In the genomic region with DNA sequence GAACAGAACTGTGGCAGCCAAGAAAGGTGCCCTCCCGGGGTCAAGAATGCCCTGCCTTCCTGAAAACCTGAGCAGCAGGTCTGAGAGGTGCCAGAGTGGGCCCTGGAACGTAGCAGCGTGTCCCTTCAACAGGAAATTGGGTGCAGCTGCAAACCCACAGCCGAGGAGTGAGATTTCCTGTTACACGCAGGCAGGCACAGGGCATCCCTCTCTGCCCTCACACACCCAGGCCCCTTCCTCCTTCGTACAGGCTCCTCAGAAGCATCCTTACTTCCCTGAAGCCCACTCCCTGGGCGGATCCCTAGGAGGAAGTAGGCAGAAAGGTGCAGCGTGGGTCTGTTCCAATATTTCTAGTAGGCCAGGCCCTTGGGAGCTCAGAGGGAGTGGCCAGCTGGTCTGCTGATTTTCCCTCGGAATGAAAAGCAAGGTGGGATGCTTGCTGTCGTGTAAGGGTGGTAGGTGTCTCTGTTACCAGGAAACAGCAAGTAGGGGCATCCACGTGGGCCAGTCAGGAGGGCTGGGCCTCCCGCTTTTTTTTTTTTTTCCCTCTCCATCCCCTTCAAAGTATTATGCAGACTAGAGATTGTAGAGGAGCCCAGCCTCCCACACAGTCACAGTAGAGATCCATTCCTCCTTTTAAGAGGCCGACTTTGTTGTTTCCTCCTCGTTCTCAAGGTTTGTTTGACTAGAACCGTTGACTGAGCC, we compare ENCODE assay signal across 11 mouse cellular contexts.
DNase-seq lines count a peak whose midpoint lies in the region; ATAC-seq and TF ChIP-seq lines count a peak whose summit lies in the region.
"Had no signal": no experiment of that assay in that cellular context is flagged by ENCODE, and none has a peak within 500 bp of the region (broad histone marks: within the 10 kb centered on the region; RNA-seq: fewer than 3 reads in every experiment).

No protein-coding gene starts in this region.

- no peak for TF ChIP-seq POLR2A in limb, embryonic 14.5 days (IDR thresholded peaks at IDR 0.05; ENCODE audit: borderline replicate concordance, extremely low read depth, insufficient read depth, insufficient read length)
- no peak for TF ChIP-seq POLR2A in small intestine, adult 2 months (IDR thresholded peaks at IDR 0.05; ENCODE audit: low read depth, low read length)

- H3K9ac ChIP-seq in limb, embryonic 14.5 days (ENCODE audit: low read depth, low read length, severe bottlenecking): no peak overlapping the region
- no peak overlapping the region for H3K9ac ChIP-seq in hindbrain, embryonic 16.5 days (ENCODE audit: low read depth, low read length)
- H3K9ac ChIP-seq: neural tube, embryonic 12.5 days had no signal

- no peaks in the 10 kb centered on the region for H3K9me3 ChIP-seq in heart, embryonic 10.5 days
- no peaks in the 10 kb centered on the region for H3K9me3 ChIP-seq in limb, embryonic 14.5 days (ENCODE audit: control insufficient read depth, low read length)
- peaks cover 2% of the 10 kb centered on the region; the same call in 1 of the 2 replicates for H3K9me3 ChIP-seq in hindbrain, embryonic 16.5 days (ENCODE audit: control insufficient read depth, low read length)
- H3K9me3 ChIP-seq: neural tube, embryonic 12.5 days had no signal

- peak; percentile 78 for ATAC-seq in activated CD4-positive, CD25-positive, alpha-beta regulatory T cell, adult 4 months
- no peak for ATAC-seq in limb, embryonic 14.5 days (ENCODE audit: low FRiP score, low read depth)
- no peak for ATAC-seq in hindbrain, embryonic 16.5 days

- intact Hi-C loops in heart, postnatal 25 days (cut with DNase I): no loop called here

- no peak overlapping the region for H3K4me3 ChIP-seq in heart, embryonic 10.5 days
- no peak overlapping the region for H3K4me3 ChIP-seq in limb, embryonic 14.5 days (replicated peaks; ENCODE audit: low read length)
- H3K4me3 ChIP-seq in small intestine, adult 2 months (ENCODE audit: low read depth, low read length): 0 out of 2 replicates have a peak overlapping the region, but pooled peaks have one; percentile 2
- H3K4me3 ChIP-seq in hindbrain, embryonic 16.5 days (ENCODE audit: low read length): no peak overlapping the region
- H3K4me3 ChIP-seq: neural tube, embryonic 12.5 days had no signal

- WGBS in heart, embryonic 10.5 days: 57% methylated on average over 15 of the region's 15 CpGs
- WGBS in limb, embryonic 14.5 days: 37% methylated on average over 15 of the region's 15 CpGs
- 18% methylated on average over 15 of the region's 15 CpGs for WGBS in small intestine, adult 2 months
- WGBS in hindbrain, embryonic 16.5 days: 71% methylated on average over 15 of the region's 15 CpGs

- H3K27me3 ChIP-seq in heart, embryonic 10.5 days (ENCODE audit: insufficient read depth, poor library complexity, severe bottlenecking): peaks cover 14% of the 10 kb centered on the region
- no peaks in the 10 kb centered on the region for H3K27me3 ChIP-seq in limb, embryonic 14.5 days (ENCODE audit: control insufficient read depth, insufficient read depth, low read length)
- H3K27me3 ChIP-seq in small intestine, adult 2 months (ENCODE audit: control insufficient read depth, insufficient read depth, low read length): no peaks in the 10 kb centered on the region
- H3K27me3 ChIP-seq in hindbrain, embryonic 16.5 days (replicated peaks; ENCODE audit: control insufficient read depth, insufficient read depth, low read length): no peaks in the 10 kb centered on the region
- H3K27me3 ChIP-seq: neural tube, embryonic 12.5 days had no signal

- peaks cover 28% of the 10 kb centered on the region for H3K4me1 ChIP-seq in heart, embryonic 10.5 days
- H3K4me1 ChIP-seq in limb, embryonic 14.5 days (ENCODE audit: control insufficient read depth, insufficient read depth, low read length): peaks cover 30% of the 10 kb centered on the region
- peaks cover 15% of the 10 kb centered on the region for H3K4me1 ChIP-seq in small intestine, adult 2 months (ENCODE audit: control insufficient read depth, insufficient read depth, insufficient read length, low read length)
- no peaks in the 10 kb centered on the region for H3K4me1 ChIP-seq in hindbrain, embryonic 16.5 days (ENCODE audit: control insufficient read depth, insufficient read depth, low read depth, low read length)
- H3K4me1 ChIP-seq: neural tube, embryonic 12.5 days had no signal

- H3K4me2 ChIP-seq in limb, embryonic 14.5 days (replicated peaks; ENCODE audit: low read depth, low read length, severe bottlenecking): no peak overlapping the region
- no peak overlapping the region for H3K4me2 ChIP-seq in hindbrain, embryonic 16.5 days (ENCODE audit: low read length)
- H3K4me2 ChIP-seq: neural tube, embryonic 12.5 days had no signal

- DNase-seq in heart, embryonic 10.5 days (ENCODE audit: low spot score): no peak
- DNase-seq in heart, postnatal 25 days (ENCODE audit: low spot score): no peak
- no peak for DNase-seq in limb, embryonic 14.5 days (ENCODE audit: low spot score)
- DNase-seq in cerebellum, adult 9-11 months: no peak
- no peak for DNase-seq in adrenal gland, adult 18-20 months (ENCODE audit: low spot score in 2 of 2)
- DNase-seq: adrenal gland, postnatal 10 days; heart, postnatal 36 days had no signal

- no peak for TF ChIP-seq CTCF in small intestine, adult 2 months (IDR thresholded peaks at IDR 0.05; ENCODE audit: extremely low read depth, insufficient read length, insufficient replicate concordance, low read depth, low read length)

- H3K36me3 ChIP-seq in heart, embryonic 10.5 days: no peaks in the 10 kb centered on the region
- no peaks in the 10 kb centered on the region for H3K36me3 ChIP-seq in limb, embryonic 14.5 days (ENCODE audit: control insufficient read depth, insufficient read depth, low read length)
- no peaks in the 10 kb centered on the region for H3K36me3 ChIP-seq in small intestine, adult 2 months (ENCODE audit: control insufficient read depth, insufficient read depth, low read length)
- H3K36me3 ChIP-seq in hindbrain, embryonic 16.5 days (ENCODE audit: control insufficient read depth, insufficient read depth, low read length): no peaks in the 10 kb centered on the region
- H3K36me3 ChIP-seq: neural tube, embryonic 12.5 days had no signal

- peak overlapping the region; percentile 8; the same call in 1 of the 2 replicates for H3K27ac ChIP-seq in heart, embryonic 10.5 days
- H3K27ac ChIP-seq in limb, embryonic 14.5 days (replicated peaks; ENCODE audit: low read depth, low read length): peak overlapping the region; percentile 67
- H3K27ac ChIP-seq in small intestine, adult 2 months (ENCODE audit: insufficient read depth, low read depth, low read length): no peak overlapping the region
- no peak overlapping the region; the same call in 1 of the 2 replicates for H3K27ac ChIP-seq in hindbrain, embryonic 16.5 days (ENCODE audit: low read depth, low read length)
- H3K27ac ChIP-seq: neural tube, embryonic 12.5 days had no signal

Comparison
In these comparisons a context has a peak if more than half of its experiments do, and no peak if none do; other contexts are left out.
1. H3K27ac ChIP-seq: peak in heart, embryonic 10.5 days (single experiment) and limb, embryonic 14.5 days (single experiment); none in small intestine, adult 2 months (single experiment) and hindbrain, embryonic 16.5 days (single experiment).